Mouse (Mus musculus): Measurements from ENCODE around the gene Bcl11b.

DNA sequence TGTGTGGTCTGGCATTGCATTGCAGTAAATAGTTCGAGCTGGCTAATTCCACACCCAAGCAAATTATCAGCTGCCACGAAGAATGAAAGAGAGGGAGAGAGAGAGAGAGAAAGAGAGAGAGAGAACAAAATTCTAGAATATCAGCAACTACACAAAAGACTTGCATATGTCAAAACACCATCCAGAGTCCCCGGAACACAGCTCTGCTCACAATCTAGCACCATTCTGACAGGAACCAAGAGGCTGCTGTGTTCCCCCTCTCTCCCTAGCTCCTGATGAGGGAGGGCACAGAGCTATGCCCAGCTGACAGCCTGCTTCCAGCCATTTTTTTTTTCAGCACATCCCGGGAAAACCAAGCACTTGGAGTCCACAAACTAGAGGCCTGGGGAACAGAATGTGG lies 6.6 kb downstream of the Bcl11b start:
- no peak for TF ChIP-seq TAL1 (IDR thresholded peaks at IDR 0.05; ENCODE audit: low read length)
- no peak for TF ChIP-seq GATA1 (IDR thresholded peaks at IDR 0.05; ENCODE audit: low read length)
